Mouse (Mus musculus) liver, embryonic 13.5 days (tissue): ENCODE data around the gene Caprin1. TPM values are rescaled to one million over a fixed set of nuclear protein-coding genes. Genes with fewer than 3 reads are reported as not detected.

Experiments used
- ATAC-seq: fragments of 200-750 bp; cut with Nextera tagmentation; 2 replicates; pipeline ENCODE4 v1.8.0; 2017; ENCODE audit warnings: low read depth, mild to moderate bottlenecking, moderate number of reproducible peaks, moderate library complexity
- DNase-seq: peaks from one replicate; pipeline ENCODE4 v3.0.0; 2022
- H3K27ac ChIP-seq: fragments of 300-500 bp; sonication (generic); 2 replicates; pipeline ENCODE4 v1.5.1; 2015; ENCODE audit warnings: moderate library complexity, mild to moderate bottlenecking, inconsistent platforms
- H3K27me3 ChIP-seq: fragments of 300-500 bp; sonication (generic); 2 replicates; pipeline ENCODE4 v1.6.1; 2015; ENCODE audit warnings: mild to moderate bottlenecking, inconsistent platforms
- H3K36me3 ChIP-seq: fragments of 300-500 bp; sonication (generic); 2 replicates; pipeline ENCODE4 v1.6.1; 2015; ENCODE audit warnings: mild to moderate bottlenecking, inconsistent platforms
- H3K4me1 ChIP-seq: fragments of 300-500 bp; sonication (generic); replicated peaks from 2 replicates; pipeline ENCODE4 v1.6.1; 2015; ENCODE audit warnings: inconsistent platforms
- H3K4me2 ChIP-seq: fragments of 300-500 bp; sonication (generic); 2 replicates; pipeline ENCODE4 v1.6.1; 2015; ENCODE audit warnings: inconsistent platforms, mild to moderate bottlenecking, moderate library complexity
- H3K4me3 ChIP-seq: fragments of 300-500 bp; sonication (generic); replicated peaks from 2 replicates; pipeline ENCODE4 v1.5.1; 2015; ENCODE audit warnings: mild to moderate bottlenecking, inconsistent platforms
- H3K9ac ChIP-seq: fragments of 300-500 bp; sonication (generic); 2 replicates; pipeline ENCODE4 v1.6.1; 2015; ENCODE audit warnings: mild to moderate bottlenecking, inconsistent platforms
- H3K9me3 ChIP-seq: fragments of 300-500 bp; sonication (generic); replicated peaks from 2 replicates; pipeline ENCODE4 v1.6.1; 2016; ENCODE audit warnings: inconsistent platforms
- WGBS: fragments of 180-500 bp; shearing (Covaris S2); methylation state at CpG from one replicate; pipeline ENCODE4 v1.1.7; 2015; ENCODE audit not compliant: insufficient replicate concordance; 5-methylcytosine and 5-hydroxymethylcytosine counted together
- polyA plus RNA-seq: library from polyadenylated mRNA; unstranded; fragments of >200 nt; fragmentation: Nextera tagmentation; extraction: Ambion mirVana; gene quantifications from 2 replicates; pipeline ENCODE4 v1.2.1, GENCODE M21; 2015

The Caprin1 gene
- polyA plus RNA-seq: 134 and 178 TPM in 2 replicates

DNA sequence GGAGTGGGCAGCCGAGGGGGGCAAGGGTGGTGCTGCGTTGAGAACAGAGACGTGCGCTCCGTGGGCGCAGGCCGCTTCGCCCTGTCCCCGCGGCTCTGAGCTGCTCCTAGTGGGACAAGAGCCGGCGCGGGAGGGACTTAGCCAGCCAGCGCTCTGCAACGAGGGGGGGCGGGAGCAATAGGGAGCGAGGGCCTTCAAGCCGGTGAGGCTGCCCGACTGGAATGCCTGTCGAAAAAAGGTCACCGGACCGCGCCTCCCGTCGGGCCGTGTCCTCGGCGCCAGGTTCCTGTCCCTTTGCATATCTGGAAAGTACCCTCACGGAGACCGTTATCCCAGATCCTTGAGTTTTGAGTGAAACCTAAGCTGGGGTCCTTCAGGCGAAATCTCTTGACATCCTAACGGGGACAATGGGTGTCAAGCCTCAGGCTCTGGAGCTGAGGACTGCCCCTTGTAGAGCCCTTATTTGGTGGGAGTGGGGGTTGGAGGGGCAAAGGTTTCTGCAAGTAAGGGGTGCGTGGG, at the start of gene Caprin1:
Caprin1 (minus strand) TSS at position 159 of the 519 bp plus-strand sequence.
- Histone ChIP-seq H3K36me3 (peaks cover 17% of the 10 kb centered on the region), H3K27ac (peak within 1 kb of the TSS; percentile 99), H3K4me2 (peak within 1 kb of the TSS; percentile 82), H3K27me3 (no peaks in the 10 kb centered on the region), H3K9ac (peak within 1 kb of the TSS; percentile 98), H3K4me3 (peak within 1 kb of the TSS; percentile 97), H3K4me1 (peaks cover 40% of the 10 kb centered on the region), H3K9me3 (no peaks in the 10 kb centered on the region)
- DNase-seq (peak; percentile 90), ATAC-seq (peak; percentile 92)
- 0% methylated on average over 33 of the region's 33 CpGs for WGBS

- Histone ChIP-seq H3K27ac (no peak overlapping the region), H3K9me3 (no peaks in the 10 kb centered on the region), H3K27me3 (no peaks in the 10 kb centered on the region), H3K4me3 (no peak overlapping the region), H3K9ac (no peak overlapping the region), H3K4me2 (no peak overlapping the region), H3K36me3 (no peaks in the 10 kb centered on the region), H3K4me1 (0 out of 2 replicates have a peak, but pooled peaks cover 4% of the 10 kb centered on the region)
- ATAC-seq: no peak
- no peak for DNase-seq
- 38% methylated on average over 1 of the region's 1 CpGs for WGBS
These were observed 49.4 kb upstream of the Caprin1 start for GRCm38 (mm10) chr2:103846875-103847274.

DNA sequence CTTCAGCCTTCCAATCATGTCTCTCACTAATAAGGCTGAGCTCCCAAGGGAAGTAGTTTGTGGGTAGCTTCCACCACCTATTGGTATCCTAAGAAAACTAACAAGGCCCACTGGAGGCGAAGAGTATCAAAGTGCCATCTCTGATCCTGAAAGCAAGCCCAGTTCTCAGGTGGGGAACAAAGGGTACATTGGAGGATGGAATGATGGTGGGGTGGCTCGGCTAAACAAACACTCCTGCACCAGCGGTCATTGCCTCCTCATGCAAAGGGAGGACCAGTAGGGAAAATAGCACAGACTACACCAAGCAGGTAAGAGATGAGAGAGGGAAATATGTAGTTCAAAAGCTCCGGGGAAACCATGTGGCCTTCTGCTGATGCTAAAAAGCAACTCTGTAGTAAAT, 48.8 kb upstream of the Caprin1 start:
- Histone ChIP-seq H3K4me2 (no peak overlapping the region), H3K4me1 (0 out of 2 replicates have a peak, but pooled peaks cover 4% of the 10 kb centered on the region), H3K36me3 (no peaks in the 10 kb centered on the region), H3K27me3 (no peaks in the 10 kb centered on the region), H3K4me3 (no peak overlapping the region), H3K27ac (no peak overlapping the region), H3K9ac (no peak overlapping the region), H3K9me3 (no peaks in the 10 kb centered on the region)
- ATAC-seq: no peak
- no peak for DNase-seq
- WGBS: 81% methylated on average over 4 of the region's 4 CpGs

DNA sequence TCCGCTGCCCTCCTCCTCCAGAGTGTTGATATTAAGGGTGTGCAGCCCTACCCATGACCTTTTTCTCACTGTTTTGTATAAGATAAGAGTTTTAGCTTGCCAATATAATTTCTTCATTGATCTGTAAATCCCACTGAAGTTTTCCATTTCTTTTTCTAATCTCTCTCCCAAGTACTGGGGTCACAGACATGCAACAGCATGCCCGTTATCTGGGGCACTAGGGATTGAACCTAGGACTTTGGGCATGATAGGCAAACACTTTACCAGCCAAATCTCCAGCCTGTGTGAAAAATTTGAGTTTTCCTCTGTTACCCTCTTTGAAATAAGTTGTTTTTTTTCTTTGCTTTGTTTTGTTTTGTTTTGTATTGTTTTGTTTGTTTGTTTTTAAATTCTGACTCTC, 46.6 kb upstream of the Caprin1 start:
- H3K4me1 ChIP-seq: no peaks in the 10 kb centered on the region
- no peak overlapping the region for H3K27ac ChIP-seq
- ATAC-seq: no peak
- no peaks in the 10 kb centered on the region for H3K27me3 ChIP-seq
- H3K9me3 ChIP-seq: no peaks in the 10 kb centered on the region
- no peaks in the 10 kb centered on the region for H3K36me3 ChIP-seq
- no peak overlapping the region for H3K4me3 ChIP-seq
- no peak for DNase-seq
- WGBS: 77% methylated on average over 2 of the region's 2 CpGs
- H3K4me2 ChIP-seq: no peak overlapping the region
- no peak overlapping the region for H3K9ac ChIP-seq

DNA sequence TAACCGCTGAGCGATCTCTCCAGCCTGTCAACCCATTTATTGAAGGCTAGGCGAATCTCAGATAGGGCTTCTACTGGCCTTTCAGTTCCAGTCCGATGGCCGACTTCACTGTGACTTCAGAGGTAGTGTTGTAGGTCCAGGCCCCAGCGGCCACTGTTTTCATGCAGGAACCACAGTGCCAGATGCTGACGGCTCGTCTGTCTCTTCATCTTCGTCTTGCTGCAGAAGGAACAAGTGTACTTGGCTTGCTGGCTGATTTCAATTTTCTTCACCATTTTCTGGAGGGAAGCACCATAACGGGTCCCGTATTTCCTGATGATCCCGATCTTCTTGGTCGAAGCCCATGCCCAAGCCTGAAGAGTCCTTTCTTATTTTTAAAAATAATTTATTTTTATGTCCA, 45.9 kb upstream of the Caprin1 start:
- H3K4me2 ChIP-seq: no peak overlapping the region
- H3K4me1 ChIP-seq: no peaks in the 10 kb centered on the region
- H3K27me3 ChIP-seq: no peaks in the 10 kb centered on the region
- no peaks in the 10 kb centered on the region for H3K9me3 ChIP-seq
- DNase-seq: no peak
- H3K4me3 ChIP-seq: no peak overlapping the region
- H3K36me3 ChIP-seq: no peaks in the 10 kb centered on the region
- no peak overlapping the region for H3K27ac ChIP-seq
- 86% methylated on average over 13 of the region's 13 CpGs for whole genome bisulfite sequencing
- H3K9ac ChIP-seq: no peak overlapping the region
- ATAC-seq: no peak

- Histone ChIP-seq H3K9ac (no peak overlapping the region), H3K36me3 (no peaks in the 10 kb centered on the region), H3K27ac (no peak overlapping the region), H3K4me3 (no peak overlapping the region), H3K9me3 (no peaks in the 10 kb centered on the region), H3K4me1 (no peaks in the 10 kb centered on the region), H3K4me2 (no peak overlapping the region), H3K27me3 (no peaks in the 10 kb centered on the region)
- no peak for DNase-seq
- 58% methylated on average over 5 of the region's 5 CpGs for WGBS
- ATAC-seq: no peak
These were observed 44.9 kb upstream of the Caprin1 start for GRCm38 (mm10) chr2:103842299-103842698.

GRCm38 (mm10) chr2:103838483-103838882, 41.0 kb upstream of the Caprin1 start:
- H3K9ac ChIP-seq: no peak overlapping the region
- H3K36me3 ChIP-seq: no peaks in the 10 kb centered on the region
- peaks cover 4% of the 10 kb centered on the region; the same call in 1 of the 2 replicates for H3K4me1 ChIP-seq
- H3K4me3 ChIP-seq: no peak overlapping the region
- DNase-seq (no peak), ATAC-seq (no peak)
- H3K4me2 ChIP-seq: no peak overlapping the region
- H3K27me3 ChIP-seq: no peaks in the 10 kb centered on the region
- 52% methylated on average over 3 of the region's 3 CpGs for WGBS
- no peaks in the 10 kb centered on the region for H3K9me3 ChIP-seq
- H3K27ac ChIP-seq: no peak overlapping the region

DNA sequence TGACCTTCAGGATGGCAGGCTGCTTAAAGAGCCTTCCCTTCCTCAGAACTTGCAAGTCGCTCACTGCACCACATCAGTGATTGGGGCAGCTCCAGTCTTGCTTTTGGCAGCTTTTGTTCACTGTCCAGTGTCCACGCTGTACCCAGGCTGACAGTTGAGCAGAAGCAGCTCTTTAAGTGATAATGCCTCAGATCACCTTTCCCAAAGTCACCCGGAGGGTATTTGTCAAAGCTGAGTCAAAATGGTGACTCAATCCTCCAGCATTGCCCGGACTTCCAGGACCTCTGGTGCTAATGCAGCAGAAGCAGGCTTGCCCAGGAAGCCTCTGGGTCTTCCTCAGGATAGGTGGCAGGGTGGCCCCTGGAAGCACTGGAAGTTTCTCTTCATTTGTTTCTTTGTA, 39.7 kb upstream of the Caprin1 start:
- Histone ChIP-seq H3K36me3 (no peaks in the 10 kb centered on the region), H3K9ac (no peak overlapping the region), H3K4me3 (no peak overlapping the region), H3K27me3 (no peaks in the 10 kb centered on the region), H3K9me3 (no peaks in the 10 kb centered on the region), H3K4me2 (no peak overlapping the region), H3K27ac (no peak overlapping the region), H3K4me1 (peaks cover 12% of the 10 kb centered on the region)
- DNase-seq (no peak), ATAC-seq (no peak)
- 65% methylated on average over 4 of the region's 4 CpGs for WGBS

GRCm38 (mm10) chr2:103835614-103836395, 38.4 kb upstream of the Caprin1 start:
- no peak overlapping the region for H3K9ac ChIP-seq
- no peaks in the 10 kb centered on the region for H3K36me3 ChIP-seq
- WGBS: 70% methylated on average over 11 of the region's 11 CpGs
- DNase-seq (no peak), ATAC-seq (no peak)
- H3K4me2 ChIP-seq: no peak overlapping the region
- H3K27ac ChIP-seq: no peak overlapping the region
- H3K4me3 ChIP-seq: no peak overlapping the region
- peaks cover 12% of the 10 kb centered on the region for H3K4me1 ChIP-seq
- H3K9me3 ChIP-seq: no peaks in the 10 kb centered on the region
- H3K27me3 ChIP-seq: no peaks in the 10 kb centered on the region

DNA sequence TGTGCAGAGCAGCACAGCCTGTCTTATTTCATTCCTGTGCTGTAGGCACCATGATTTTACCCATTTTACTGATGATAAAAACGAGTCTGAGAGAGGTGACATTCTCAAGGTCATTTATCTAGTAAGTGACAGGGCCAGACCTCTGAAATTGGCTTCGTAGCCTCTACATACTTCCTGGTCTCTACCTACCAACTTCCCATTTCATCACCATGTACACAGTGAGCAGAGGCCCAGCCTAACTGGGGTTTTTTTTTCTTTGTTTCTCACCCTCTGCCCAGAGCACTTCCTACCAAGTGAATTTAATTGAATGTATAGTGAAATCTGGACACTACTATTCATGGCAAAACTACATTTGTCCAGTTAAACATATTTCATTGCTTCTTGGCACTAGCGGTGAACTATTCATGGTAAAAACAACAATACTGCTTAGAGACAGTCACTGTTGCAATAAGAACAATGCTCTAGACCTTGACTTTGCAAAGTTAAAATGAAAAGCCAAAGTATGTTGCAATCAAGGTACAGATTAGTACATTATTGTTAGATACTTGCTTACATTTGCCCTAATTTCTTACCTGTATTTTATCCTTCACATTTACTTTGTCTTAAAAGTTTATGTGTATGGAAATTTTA, 36.5 kb upstream of the Caprin1 start:
- Histone ChIP-seq H3K27ac (no peak overlapping the region), H3K4me3 (no peak overlapping the region), H3K4me2 (no peak overlapping the region), H3K9ac (no peak overlapping the region), H3K27me3 (no peaks in the 10 kb centered on the region), H3K9me3 (no peaks in the 10 kb centered on the region), H3K4me1 (peaks cover 13% of the 10 kb centered on the region), H3K36me3 (no peaks in the 10 kb centered on the region)
- WGBS: 45% methylated on average over 3 of the region's 3 CpGs
- DNase-seq (no peak), ATAC-seq (no peak)

- H3K9ac ChIP-seq: no peak overlapping the region
- no peaks in the 10 kb centered on the region for H3K9me3 ChIP-seq
- no peaks in the 10 kb centered on the region for H3K36me3 ChIP-seq
- ATAC-seq (peak; percentile 74), DNase-seq (no peak)
- 42% methylated on average over 5 of the region's 5 CpGs for WGBS
- H3K4me1 ChIP-seq: peaks cover 16% of the 10 kb centered on the region
- no peak overlapping the region for H3K27ac ChIP-seq
- no peak overlapping the region for H3K4me3 ChIP-seq
- no peaks in the 10 kb centered on the region for H3K27me3 ChIP-seq
- no peak overlapping the region for H3K4me2 ChIP-seq
These were observed 35.5 kb upstream of the Caprin1 start for GRCm38 (mm10) chr2:103832899-103833298.
